Mouse (Mus musculus) liver, postnatal 0 days (tissue): ENCODE data around the gene Srms.

ENCODE experiments used
- CTCF ChIP-seq: sonication (generic); IDR thresholded peaks from 2 replicates; pipeline ENCODE4 v1.5.1; 2016; ENCODE audit warnings: antibody characterized with exemption, low read depth
- EP300 ChIP-seq: IDR thresholded peaks from 2 replicates; pipeline ENCODE4 v1.6.1; 2016; ENCODE audit warnings: antibody characterized with exemption, low read depth, mild to moderate bottlenecking

DNA sequence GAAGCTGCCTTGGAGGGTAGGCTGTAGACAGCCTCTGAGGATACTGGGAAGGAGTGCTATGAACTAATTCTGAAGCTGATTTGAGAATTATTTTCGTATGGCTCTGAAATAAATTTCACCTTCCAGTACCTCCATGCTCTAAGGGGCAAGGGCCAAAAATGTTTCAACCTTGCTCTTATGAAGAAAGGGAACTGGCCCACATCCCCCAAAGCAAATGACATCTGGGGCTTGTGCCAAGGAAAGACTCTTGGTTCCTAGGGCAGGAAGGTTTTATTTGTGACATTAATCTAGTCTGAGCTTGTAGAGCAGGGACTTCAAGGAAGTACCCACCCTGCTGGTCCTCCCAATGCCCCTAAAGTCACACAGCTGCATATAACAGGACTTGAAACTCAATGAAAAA is 38.9 kb upstream of the Srms start:
- no peak for TF ChIP-seq CTCF
- no peak for TF ChIP-seq EP300
